Mouse (Mus musculus) spleen, embryonic (tissue): ENCODE data around the gene Cox4i2.

Source experiments
- CTCF ChIA-PET: fragments of 350-600 bp; sonication (Branson Sonifier 250); formaldehyde crosslinking; loops from one replicate; lab custom pipeline; 2022; lab: Charles Lee

Cox4i2 gene

DNA sequence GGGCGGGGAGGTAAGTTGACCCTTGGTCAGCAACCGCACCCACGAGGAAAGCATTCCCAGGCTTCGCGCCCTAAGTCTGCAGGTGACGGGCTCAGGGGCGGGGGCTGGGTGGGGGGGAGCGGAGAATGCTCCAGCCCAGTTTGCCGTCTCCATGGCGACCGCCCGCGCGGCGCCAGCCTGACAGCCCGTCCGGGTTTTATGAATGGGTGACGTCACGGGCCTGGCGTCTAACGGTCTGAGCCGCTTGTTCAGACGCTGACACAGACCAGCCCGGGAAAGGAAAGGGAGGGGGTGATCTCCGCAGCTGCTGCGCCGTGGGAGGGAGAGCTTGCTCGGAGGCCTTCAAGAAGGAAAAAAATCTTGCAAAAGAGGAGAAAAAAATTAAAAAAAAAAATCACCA, 19.0 kb upstream of the Cox4i2 start:
- CTCF ChIA-PET: no interaction called here

DNA sequence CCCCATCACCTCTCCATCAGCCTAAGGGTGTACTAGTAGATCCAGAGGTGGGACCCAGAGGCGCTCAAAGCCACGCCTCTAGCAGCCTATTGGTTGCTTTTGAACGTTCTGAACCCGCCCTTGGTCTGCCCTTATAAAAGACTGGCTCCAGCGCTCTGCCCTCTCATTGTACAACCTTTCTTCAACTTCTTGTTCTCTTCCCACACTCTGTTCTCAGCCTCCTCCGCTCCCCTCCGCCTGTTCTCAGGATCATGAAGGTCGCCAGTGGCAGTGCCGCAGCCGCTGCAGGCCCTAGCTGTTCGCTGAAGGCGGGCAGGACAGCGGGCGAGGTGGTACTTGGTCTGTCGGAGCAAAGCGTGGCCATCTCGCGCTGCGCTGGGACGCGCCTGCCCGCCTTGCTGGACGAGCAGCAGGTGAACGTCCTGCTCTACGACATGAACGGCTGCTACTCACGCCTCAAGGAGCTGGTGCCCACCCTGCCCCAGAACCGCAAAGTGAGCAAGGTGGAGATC, 17.8 kb upstream of the Cox4i2 start, which contains the start of gene Id1:
TSS of gene Id1 (plus strand) at position 162 of the 512 bp plus-strand sequence.
- CTCF ChIA-PET: no interaction called here

DNA sequence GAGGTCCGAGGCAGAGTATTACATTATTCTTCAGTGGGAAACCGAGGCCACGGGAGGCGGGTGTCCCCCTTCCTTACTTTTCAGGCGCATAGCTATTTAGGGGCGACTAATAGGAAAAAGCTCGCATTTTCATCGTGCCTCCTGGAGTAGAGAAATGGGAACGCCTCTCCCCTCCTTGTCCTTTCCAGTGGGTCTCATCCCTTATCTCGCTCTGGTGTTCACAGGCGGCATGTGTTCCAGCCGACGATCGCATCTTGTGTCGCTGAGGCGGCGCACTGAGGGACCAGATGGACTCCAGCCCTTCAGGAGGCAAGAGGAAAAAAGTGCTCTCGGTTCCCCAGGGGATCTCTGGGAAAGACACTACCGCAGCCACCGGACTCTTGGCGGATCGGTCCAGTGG, 17.2 kb upstream of the Cox4i2 start:
- CTCF ChIA-PET: no interaction called here

DNA sequence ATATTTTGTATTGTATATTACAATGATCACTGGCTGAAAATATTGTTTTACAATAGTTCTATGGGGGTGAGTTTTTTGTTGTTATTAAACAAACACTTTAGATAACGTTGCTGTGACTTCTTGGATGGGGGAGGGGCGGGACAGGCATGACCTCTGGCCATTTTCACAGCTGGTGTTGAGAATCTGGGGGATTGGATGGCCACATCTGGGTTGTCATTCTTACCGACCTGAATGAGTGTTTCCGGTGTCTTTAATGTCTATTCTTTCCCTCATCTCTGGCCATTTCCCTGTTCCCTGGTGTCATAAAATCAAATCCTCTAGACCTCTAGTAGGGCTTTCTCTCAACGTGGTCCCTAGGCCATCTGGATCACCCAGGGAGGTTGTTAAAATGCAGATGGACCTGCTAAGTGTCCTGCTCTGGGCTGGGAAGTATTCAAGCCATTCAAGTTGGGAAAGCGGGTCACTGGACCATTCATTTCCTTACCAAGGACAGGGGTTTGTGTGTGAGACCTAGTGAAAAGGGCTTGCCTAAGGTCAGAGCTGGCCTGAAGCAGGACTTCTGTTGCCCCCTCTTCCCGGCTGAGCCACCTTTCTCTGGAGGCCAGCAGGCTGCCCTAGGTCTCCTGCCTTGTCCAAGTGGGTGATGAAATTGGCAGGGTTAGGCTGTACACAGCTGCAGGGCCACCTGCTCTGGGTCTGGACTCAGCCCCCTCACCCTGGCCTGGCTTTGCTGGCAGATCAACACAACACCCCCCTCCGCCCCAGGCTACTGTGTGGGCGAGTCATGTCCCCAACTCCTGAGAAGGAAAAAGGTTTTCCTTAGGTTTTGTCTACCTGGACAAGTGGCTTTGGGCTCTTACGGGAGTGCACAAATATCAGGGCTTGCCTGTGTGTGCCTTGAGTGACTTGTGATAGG, 16.4 kb upstream of the Cox4i2 start:
- CTCF ChIA-PET: interaction anchor here (0.6 kb wide), 1 partner anchor 65 kb away, joined by 9 read pairs; no protein-coding TSS in a partner anchor

DNA sequence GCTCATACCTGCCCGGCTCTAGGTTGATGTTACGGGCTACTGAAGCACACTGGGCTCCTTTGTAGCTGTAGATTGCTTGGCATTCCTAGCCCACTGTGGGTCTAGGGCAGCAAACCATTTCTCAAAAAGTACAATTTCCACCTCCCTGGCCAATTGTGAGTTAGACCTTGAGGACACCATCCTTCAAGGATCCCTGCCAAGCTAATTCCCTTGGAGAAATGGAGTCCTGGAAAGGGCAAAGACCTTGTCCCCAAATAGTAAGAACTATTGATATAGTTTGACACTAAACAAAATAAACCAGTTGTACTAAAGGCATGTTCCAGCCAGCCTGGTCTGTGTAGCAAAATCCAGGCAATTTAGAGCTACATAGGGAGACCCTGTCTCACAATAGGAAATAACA, 15.6 kb upstream of the Cox4i2 start:
- CTCF ChIA-PET: interaction anchor here (0.6 kb wide), 1 partner anchor 64 kb away, joined by 9 read pairs; no protein-coding TSS in a partner anchor

DNA sequence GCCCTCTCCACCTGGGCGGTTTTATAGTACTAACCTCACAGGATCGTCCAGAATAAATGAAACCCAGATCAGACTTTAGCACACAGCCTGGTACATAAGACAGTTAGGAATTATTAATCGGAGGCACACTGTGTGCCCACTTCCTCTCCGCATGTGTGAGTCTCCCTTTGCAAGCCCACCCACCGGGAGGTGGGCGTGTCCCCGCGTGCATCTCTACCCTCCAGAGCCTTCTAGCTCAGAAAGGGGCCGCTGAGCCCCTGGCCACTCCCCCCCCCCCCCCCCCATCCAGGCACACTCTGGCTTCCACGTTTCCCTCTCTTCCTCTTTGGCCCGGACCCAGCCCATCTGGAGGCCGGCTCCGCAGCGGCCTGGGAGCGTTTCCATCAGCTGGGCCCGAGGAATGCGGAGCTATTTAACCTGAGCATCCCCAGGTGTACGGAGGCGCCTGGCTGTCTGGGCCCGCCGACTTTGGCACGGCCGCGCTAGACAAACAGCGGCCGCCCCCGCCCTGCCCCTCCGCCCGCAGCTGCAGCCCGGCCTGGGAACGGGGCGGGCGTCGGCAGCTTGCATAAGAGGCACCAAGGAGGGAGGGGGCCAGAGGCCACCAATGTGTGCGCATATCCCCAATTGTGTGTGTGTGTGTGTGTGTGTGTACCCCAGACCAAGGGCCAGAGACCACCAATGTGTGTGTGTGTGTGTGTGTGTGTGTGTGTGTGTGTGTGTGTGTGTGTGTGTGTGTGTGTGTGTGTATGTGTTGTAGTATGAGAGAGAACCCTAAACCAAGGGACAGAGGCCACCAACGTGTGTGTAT, 14.7 kb upstream of the Cox4i2 start:
- CTCF ChIA-PET: interaction anchor here (0.6 to 0.7 kb wide), 3 partner anchors 16 to 27 kb away, joined by 3 to 19 read pairs (median 3); no protein-coding TSS in a partner anchor

DNA sequence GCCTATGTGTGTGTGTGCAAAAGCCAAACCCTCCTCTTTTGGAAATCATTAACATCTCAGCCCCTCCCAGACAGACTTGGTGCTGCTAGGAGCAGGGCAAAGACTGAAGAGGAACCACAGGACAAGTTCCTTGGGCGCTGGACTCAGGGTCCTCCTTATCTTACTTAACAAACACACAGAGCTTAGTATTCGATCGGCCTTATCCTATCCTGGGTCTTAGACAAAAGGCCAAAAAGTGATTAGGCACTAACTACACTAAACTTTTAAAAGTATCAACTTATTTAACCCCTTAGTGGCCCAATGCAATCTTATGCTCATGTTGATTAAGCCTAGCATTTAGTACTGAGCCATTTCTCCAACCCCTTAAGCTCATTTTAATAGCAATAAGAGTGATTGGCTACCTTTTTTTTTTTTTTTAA, 14.1 kb upstream of the Cox4i2 start:
- CTCF ChIA-PET: interaction anchor here (0.7 kb wide), 1 partner anchor 21 kb away, joined by 19 read pairs; no protein-coding TSS in a partner anchor

DNA sequence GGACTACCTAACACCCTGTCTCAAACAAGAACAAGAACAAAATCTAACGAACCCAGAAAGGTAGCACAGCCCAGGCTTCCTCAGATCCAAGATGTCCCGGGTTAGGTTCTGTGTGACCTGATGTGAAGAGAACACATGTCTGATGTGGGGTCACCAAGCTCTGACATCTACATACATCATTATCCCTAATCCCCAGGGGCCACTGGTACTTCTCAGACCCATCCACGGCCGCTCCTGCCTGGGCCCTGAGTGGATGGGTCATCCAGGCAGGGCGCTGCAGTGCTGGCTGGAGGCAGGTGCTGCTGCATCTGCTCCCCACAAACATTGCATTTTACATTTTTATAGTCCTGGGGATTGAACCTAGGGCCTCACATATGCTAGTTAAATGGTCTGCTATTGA, 13.5 kb upstream of the Cox4i2 start:
- CTCF ChIA-PET: no interaction called here

DNA sequence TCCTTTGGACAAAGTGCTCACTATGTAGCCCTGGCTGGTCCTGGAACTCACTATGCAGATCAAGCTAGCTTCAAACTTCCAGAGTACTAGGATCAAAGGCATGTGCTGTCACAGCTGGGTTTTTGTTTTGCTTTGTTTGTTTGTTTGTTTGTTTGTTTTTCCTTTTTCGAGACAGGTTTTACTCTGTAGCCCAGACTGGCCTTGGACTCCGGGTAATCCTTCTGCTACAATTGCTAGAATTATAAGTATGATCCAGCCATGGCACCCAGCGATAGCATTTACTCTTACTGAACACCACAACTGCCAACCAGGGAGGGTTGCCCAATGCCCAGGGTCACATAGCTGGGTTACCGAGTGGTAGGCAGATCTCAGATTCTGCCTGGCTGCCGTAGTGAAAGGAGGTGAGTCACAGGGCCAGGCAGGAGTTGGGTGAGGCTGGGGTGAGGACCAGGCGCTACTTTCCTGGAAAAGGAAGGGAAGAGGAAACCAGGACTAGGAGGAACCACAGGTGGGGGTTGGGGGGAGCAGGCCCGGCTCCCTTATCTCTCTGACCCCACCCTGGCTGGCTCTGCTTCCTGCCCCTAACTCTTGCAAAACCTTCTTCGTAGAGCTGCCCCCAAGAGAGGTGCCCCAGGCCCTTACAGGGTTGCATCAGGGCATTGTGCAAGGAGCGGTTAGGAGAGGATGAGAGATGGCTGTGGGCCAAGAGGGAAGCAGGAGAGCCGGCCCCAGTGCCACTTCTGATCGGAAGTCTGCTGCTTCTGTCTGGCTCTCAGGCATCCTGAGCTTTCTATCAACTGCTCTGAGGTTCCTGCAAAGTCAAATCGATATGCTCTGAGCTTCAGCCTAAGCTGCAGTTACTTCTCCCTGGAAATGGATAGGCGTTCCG, 12.6 kb upstream of the Cox4i2 start:
- CTCF ChIA-PET: no interaction called here

DNA sequence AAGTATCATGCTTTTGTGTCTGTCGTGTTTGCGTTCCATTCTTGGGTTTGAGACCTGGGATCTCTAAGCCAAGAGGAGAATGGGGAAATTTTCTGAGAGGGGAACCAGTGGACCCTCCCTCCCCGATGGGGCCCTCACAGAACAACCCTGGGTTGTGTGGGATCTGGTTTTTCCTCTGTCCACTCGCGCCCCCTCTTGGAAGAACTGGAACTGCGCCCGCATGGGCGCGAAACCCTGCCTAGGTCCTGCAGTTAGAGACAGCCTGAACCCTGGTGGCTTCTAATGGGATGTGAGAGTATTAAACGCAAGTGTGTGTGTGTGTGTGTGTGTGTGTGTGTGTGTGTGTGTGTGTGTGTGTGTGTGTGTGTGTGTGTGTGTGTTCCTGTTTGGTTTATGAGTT, 11.5 kb upstream of the Cox4i2 start:
- CTCF ChIA-PET: interaction anchor here (0.6 kb wide), 1 partner anchor 80 kb away, joined by 6 read pairs; no protein-coding TSS in a partner anchor

DNA sequence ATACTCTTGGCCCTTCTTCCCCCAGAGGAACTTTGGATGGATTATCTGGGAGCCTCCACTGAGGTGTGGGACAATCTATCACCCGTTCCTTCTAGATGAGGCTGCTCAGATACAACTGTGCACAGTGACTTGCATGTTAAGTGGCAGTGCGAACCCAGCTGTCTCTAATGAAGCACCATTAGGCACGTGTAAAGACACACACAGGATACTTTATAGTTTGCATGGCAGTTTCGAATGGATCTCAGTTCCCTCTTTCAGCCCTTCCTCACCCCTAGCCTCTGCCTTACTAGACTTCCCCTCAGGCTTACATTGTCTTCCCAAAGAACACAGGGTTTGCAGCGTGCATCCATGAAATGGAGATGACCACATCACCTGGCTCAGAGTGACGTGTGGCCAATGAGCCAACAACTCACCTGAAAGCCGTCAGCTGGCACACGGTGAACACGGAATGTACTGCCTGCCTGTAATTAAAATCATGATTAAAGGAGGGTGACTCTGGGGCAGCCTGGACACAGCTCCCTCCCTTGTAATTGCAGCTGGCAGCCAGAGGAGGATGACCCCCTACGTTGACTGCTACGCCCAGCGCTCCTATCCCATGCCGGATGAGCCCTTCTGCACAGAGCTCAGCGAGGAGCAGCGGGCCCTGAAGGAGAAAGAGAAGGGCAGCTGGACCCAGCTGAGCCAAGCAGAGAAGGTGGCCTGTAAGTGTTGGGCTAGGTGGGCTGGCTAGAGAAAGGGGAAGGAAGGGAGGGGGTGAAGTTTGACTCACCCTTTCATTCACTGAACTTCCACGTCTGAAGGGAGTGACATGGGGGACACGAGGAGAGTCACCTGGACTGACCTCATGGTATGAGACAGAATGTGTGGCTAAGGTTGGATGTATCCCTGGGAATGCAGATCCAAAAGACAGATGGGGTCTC, 2.8 kb downstream of the Cox4i2 start:
- CTCF ChIA-PET: interaction anchor here (0.5 kb wide), 1 partner anchor 594 kb away, joined by 5 read pairs; no protein-coding TSS in a partner anchor

DNA sequence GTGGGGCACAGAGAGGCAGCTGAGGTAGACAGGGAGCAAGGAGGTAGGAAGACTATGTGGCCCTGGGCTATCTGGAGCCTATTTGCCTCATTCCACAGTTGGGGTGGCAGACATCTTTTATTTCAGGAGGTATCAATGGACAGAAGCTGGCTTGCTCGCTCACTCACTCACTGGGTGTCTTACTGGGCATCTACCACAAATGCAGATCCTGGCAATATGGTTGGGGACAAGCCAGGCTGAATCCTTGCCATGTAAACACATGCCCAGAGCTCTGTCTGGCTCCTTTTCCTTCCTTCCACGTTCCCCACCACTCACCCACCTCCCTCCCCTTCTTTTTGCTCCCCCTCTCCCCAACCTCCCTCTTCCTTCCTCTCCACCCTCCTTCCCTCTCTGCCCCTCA, 3.5 kb downstream of the Cox4i2 start:
- CTCF ChIA-PET: interaction anchor here (0.5 to 0.7 kb wide), 2 partner anchors 11 to 593 kb away, joined by 4 to 5 read pairs; no protein-coding TSS in a partner anchor

DNA sequence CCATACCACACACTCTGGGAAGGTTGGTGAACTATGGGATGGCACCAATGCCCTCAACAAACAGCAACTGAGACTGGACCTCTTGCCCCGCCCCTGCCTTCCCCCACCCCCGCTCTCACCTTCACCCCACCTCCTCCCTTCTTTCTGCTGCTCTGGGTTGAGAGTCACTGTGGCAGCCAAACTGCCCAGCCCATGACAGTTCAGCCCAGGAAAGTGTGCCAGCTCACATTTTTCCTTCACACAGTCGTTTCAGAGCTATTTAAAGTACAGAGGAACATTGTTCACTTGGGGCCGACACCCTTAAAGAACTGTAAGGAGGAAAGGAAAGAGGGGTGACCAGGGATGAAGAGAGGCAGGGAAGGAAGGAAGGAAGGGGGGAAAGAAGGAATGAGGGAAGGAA, 4.4 kb downstream of the Cox4i2 start:
- CTCF ChIA-PET: no interaction called here

DNA sequence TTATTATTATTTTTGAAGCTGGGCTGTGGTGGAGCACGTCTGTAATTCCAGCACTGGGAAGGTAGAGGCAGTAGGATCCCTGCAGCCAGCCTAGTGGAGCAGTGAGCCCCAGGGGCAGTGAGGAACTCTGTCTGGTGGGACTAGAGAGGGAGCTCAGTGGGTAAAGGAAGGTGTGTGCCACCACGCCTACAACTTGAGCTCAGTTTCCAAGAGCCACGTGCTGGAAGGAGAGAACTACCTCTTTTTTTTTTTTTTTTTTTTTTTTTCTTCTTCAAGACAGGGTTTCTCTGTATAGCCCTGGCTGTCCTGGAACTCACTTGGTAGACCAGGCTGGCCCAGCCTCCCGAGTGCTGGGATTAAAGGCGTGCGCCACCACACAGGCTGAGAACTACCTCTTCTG, 9.3 kb downstream of the Cox4i2 start:
- CTCF ChIA-PET: no interaction called here

DNA sequence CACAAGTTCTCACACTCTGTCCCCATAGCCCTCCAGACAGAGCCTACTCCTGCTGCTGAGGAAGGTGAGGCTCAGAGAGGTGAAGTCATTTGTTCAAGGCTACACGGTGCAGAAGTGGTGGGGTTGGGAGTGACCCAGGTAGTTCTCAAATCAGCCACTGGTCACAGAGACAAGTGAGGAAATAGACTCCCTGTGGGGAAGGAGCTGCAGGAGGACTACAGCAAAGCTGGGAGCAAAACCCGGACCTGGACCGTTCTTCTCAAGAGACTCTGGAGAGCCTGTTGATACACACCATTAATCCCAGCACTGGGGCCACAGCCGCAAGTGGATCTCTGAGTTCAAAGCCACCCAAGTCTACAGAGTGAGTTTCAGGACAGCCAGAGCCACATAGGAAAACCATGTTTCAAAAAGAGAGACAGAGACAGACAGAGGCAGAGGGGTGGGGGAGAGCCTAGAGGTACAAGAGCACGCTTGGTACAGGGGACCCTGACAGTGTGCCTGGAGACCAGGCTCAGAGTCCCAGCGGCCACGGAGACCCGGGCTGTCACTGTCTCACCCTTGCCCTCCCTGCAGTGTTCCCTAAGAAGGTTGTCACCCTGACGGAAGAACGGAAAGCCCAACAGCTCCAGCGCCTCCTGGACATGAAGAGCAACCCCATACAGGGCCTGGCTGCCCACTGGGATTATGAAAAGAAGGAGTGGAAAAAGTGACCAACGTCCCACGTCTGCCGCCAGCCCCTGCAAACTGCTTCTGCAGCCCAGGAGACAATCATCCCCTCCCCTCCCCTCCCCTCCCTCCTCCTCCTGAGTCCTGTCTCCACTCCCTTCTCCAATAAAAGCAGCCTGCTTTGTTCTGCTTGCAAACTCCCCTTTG, 10.4 kb downstream of the Cox4i2 start:
- CTCF ChIA-PET: no interaction called here

DNA sequence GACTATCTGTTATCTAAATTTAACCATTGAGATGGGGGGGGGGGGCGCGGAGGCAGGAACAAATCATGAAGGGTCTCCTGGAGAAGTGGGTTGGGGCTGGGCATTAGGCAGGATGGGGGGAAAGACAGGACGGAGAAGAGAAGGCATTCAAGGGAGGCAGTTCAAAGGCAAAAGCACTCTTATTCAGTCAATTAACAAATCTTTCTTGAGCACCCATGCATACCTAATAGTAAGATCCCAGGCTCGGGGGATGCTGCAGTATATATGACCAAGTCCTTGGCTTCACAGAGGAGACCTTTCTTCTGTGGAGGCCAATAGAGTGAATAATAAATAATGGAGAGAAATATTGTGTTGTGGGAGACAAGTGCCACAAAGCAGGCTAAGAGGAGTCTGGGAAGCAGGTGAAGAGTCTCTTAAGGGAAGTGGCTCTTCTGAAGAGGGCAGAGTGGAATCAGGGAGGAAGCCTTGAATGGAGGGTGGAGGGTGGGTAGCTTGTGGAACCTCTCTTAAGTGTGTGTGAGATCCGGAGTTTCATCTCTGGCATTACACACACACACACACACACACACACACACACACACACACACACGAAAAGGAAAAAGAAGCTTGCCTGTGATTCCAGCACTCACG, 11.2 kb downstream of the Cox4i2 start:
- CTCF ChIA-PET: interaction anchor here (0.9 kb wide), 1 partner anchor 14 kb away, joined by 4 read pairs; no protein-coding TSS in a partner anchor

DNA sequence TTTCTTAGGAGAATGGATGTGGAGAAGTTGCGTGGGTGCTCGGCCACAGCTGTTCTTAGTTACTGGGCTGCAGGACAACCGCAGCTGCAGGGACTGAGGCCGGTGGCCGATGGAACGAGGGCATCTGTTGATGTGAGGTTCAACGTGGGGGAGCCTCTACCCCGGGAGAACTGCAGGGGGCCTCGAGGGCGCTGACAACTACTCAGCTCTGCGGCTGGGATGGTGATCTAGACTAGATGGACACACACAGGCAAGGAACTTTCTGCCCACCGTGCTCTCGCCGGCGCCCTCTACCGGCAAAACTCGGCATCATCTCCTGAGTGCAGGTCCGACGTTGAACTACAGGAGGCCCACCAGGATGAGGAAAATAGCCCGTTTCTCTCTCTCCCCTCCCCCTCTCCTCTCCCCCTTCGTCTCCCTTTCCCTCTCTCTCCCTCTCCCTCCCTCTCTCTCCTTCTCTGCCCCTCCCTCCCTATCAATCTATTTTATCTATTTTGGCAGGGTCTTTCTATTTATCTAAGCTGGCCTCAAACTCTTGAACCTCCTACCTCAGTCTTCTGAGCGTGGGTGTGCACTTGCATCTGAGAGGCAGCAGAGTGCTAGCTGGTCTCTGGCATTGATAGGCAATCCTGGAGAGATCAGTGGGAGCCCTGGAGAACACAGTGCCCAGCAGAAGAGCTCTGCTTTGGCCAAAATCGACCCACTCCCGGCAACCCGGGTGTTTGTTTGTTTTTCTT, 12.6 kb downstream of the Cox4i2 start:
- CTCF ChIA-PET: interaction anchor here (0.5 to 0.6 kb wide), 3 partner anchors 28 to 64 kb away, joined by 3 to 9 read pairs (median 3); no protein-coding TSS in a partner anchor
